Mouse (Mus musculus): ENCODE measurements at regions not wholly inside any gene's neighbourhood (a gene's known extent, or its start where the extent isn't known, plus 50 kb on each side); places are given as distances from the start of the nearest gene placed in this dataset.

GRCm38 (mm10) chr3:19882623-19883022 lies 74.2 kb upstream of the Cp start:
- WGBS, result 74% methylated on average over 2 of the region's 2 CpGs
- H3K4me2 ChIP-seq (replicated peaks), result no peak overlapping the region
- no peak overlapping the region for H3K4me3 ChIP-seq

GRCm38 (mm10) chr3:19888405-19888804 lies 68.4 kb upstream of the Cp start:
- Histone ChIP-seq H3K4me3 (no peak overlapping the region), H3K9me3 (no peaks in the 10 kb centered on the region)

More at GRCm38 (mm10) chr3:19882623-19883022, 74.2 kb upstream of the Cp start:
- Histone ChIP-seq H3K4me1 (no peaks in the 10 kb centered on the region), H3K9me3 (no peaks in the 10 kb centered on the region), H3K36me3 (no peaks in the 10 kb centered on the region), H3K27me3 (no peaks in the 10 kb centered on the region), H3K9ac (replicated peaks) (no peak overlapping the region), H3K27ac (replicated peaks) (no peak overlapping the region)
- no peak for ATAC-seq (ENCODE audit: low FRiP score, low read depth)

GRCm38 (mm10) chr3:19894258-19894629 lies 62.6 kb upstream of the Cp start:
- Histone ChIP-seq H3K4me1 (peaks cover 21% of the 10 kb centered on the region), H3K9ac (replicated peaks) (peak overlapping the region; percentile 89), H3K27me3 (no peaks in the 10 kb centered on the region), H3K4me3 (peak overlapping the region; percentile 91), H3K4me2 (replicated peaks) (peak overlapping the region; percentile 88), H3K36me3 (peaks cover 13% of the 10 kb centered on the region), H3K9me3 (no peaks in the 10 kb centered on the region), H3K27ac (replicated peaks) (no peak overlapping the region)
- ATAC-seq (ENCODE audit: low FRiP score, low read depth), result no peak
- WGBS, result 8% methylated on average over 10 of the region's 10 CpGs

More at GRCm38 (mm10) chr3:19888405-19888804, 68.4 kb upstream of the Cp start:
- Histone ChIP-seq H3K27me3 (no peaks in the 10 kb centered on the region), H3K27ac (replicated peaks) (no peak overlapping the region), H3K4me2 (replicated peaks) (no peak overlapping the region), H3K4me1 (no peaks in the 10 kb centered on the region), H3K36me3 (no peaks in the 10 kb centered on the region), H3K9ac (replicated peaks) (no peak overlapping the region)
- ATAC-seq (ENCODE audit: low FRiP score, low read depth), result no peak

GRCm38 (mm10) chr3:19894630-19895578 lies 62.0 kb upstream of the Cp start:
- ATAC-seq (ENCODE audit: low FRiP score, low read depth), result peak; percentile 99

GRCm38 (mm10) chr3:19895755-19896154 lies 61.1 kb upstream of the Cp start:
- H3K4me2 ChIP-seq (replicated peaks), result peak overlapping the region; percentile 88
- no peak overlapping the region for H3K27ac ChIP-seq (replicated peaks)
- H3K36me3 ChIP-seq, result peaks cover 21% of the 10 kb centered on the region
- H3K27me3 ChIP-seq, result no peaks in the 10 kb centered on the region
- H3K9me3 ChIP-seq, result no peaks in the 10 kb centered on the region
- H3K4me3 ChIP-seq, result peak overlapping the region; percentile 91
- ATAC-seq (ENCODE audit: low FRiP score, low read depth), result no peak
- H3K9ac ChIP-seq (replicated peaks), result peak overlapping the region; percentile 89
- WGBS, result 37% methylated on average over 5 of the region's 5 CpGs
- peaks cover 21% of the 10 kb centered on the region for H3K4me1 ChIP-seq

More at GRCm38 (mm10) chr3:19894630-19895578, 62.0 kb upstream of the Cp start:
- Histone ChIP-seq H3K36me3 (peaks cover 15% of the 10 kb centered on the region), H3K9me3 (no peaks in the 10 kb centered on the region), H3K27ac (replicated peaks) (peak overlapping the region; percentile 79), H3K9ac (replicated peaks) (peak overlapping the region; percentile 89), H3K4me2 (replicated peaks) (peak overlapping the region; percentile 88), H3K4me3 (peak overlapping the region; percentile 91), H3K27me3 (no peaks in the 10 kb centered on the region), H3K4me1 (peaks cover 21% of the 10 kb centered on the region)
- under 1% methylated on average over 68 of the region's 68 CpGs for WGBS

- peaks cover 21% of the 10 kb centered on the region for H3K4me1 ChIP-seq
- H3K36me3 ChIP-seq, result peaks cover 21% of the 10 kb centered on the region
- H3K27ac ChIP-seq (replicated peaks), result no peak overlapping the region
- H3K9me3 ChIP-seq, result no peaks in the 10 kb centered on the region
- H3K27me3 ChIP-seq, result no peaks in the 10 kb centered on the region
- no peak overlapping the region for H3K4me3 ChIP-seq
- no peak overlapping the region for H3K9ac ChIP-seq (replicated peaks)
- 95% methylated on average over 3 of the region's 3 CpGs for WGBS
- no peak for ATAC-seq (ENCODE audit: low FRiP score, low read depth)
- 0 out of 2 replicates have a peak overlapping the region, but pooled peaks have one; percentile 88 for H3K4me2 ChIP-seq (replicated peaks)
These were observed 59.7 kb upstream of the Cp start for GRCm38 (mm10) chr3:19897140-19897539.

- Histone ChIP-seq H3K4me2 (replicated peaks) (no peak overlapping the region), H3K9me3 (no peaks in the 10 kb centered on the region), H3K4me1 (0 out of 2 replicates have a peak, but pooled peaks cover 6% of the 10 kb centered on the region), H3K36me3 (peaks cover 20% of the 10 kb centered on the region), H3K27ac (replicated peaks) (no peak overlapping the region), H3K4me3 (no peak overlapping the region), H3K27me3 (no peaks in the 10 kb centered on the region), H3K9ac (replicated peaks) (no peak overlapping the region)
- WGBS, result 82% methylated on average over 3 of the region's 3 CpGs
- peak; percentile 25; the same call in 1 of the 2 replicates for ATAC-seq (ENCODE audit: low FRiP score, low read depth)
These were observed 54.6 kb upstream of the Cp start for GRCm38 (mm10) chr3:19902226-19902625.

- Histone ChIP-seq H3K27ac (replicated peaks) (no peak overlapping the region), H3K9ac (replicated peaks) (no peak overlapping the region), H3K9me3 (no peaks in the 10 kb centered on the region), H3K4me1 (no peaks in the 10 kb centered on the region), H3K27me3 (no peaks in the 10 kb centered on the region), H3K36me3 (0 out of 2 replicates have a peak, but pooled peaks cover 6% of the 10 kb centered on the region), H3K4me2 (replicated peaks) (no peak overlapping the region), H3K4me3 (no peak overlapping the region)
- WGBS, result 24% methylated on average over 5 of the region's 5 CpGs
- peak; percentile 82 for ATAC-seq (ENCODE audit: low FRiP score, low read depth)
These were observed 52.2 kb upstream of the Cp start for GRCm38 (mm10) chr3:19904446-19905275.

All from midbrain, embryonic 12.5 days (tissue).